Mouse (Mus musculus): ENCODE measurements around the gene Scg3. TPM values are rescaled to one million over a fixed set of nuclear protein-coding genes. Genes with fewer than 3 reads are reported as not detected.
"Not testable (repeated sequence)": the region's sequence is repeated elsewhere in the genome, so short reads cannot be mapped to it uniquely, and the experiment has no call there.

Gene Scg3
- polyA plus RNA-seq, 1 experiment from 2014 or later, result 133 TPM

GRCm38 (mm10) chr9:75632902-75633301 is 51.0 kb downstream of the Scg3 start:
- Histone ChIP-seq H3K9me3 (ENCODE audit: control insufficient read depth, low read length) (no peaks in the 10 kb centered on the region), H3K27ac (ENCODE audit: low read depth, low read length) (no peak overlapping the region), H3K36me3 (ENCODE audit: control insufficient read depth, insufficient read depth, low read length) (no peaks in the 10 kb centered on the region), H3K9ac (replicated peaks; ENCODE audit: low read depth, low read length) (no peak overlapping the region), H3K4me3 (ENCODE audit: low read depth, low read length) (no peak overlapping the region), H3K27me3 (ENCODE audit: control insufficient read depth, insufficient read depth, low read length) (no peaks in the 10 kb centered on the region), H3K4me2 (ENCODE audit: low read depth, low read length) (no peak overlapping the region), H3K4me1 (ENCODE audit: control insufficient read depth, insufficient read depth, low read length) (no peaks in the 10 kb centered on the region)
- no peak for ATAC-seq (ENCODE audit: low read depth)
- 42% methylated on average over 1 of the region's 1 CpGs for WGBS

- Histone ChIP-seq H3K27me3 (ENCODE audit: control insufficient read depth, insufficient read depth, low read length) (no peaks in the 10 kb centered on the region), H3K9me3 (ENCODE audit: control insufficient read depth, low read length) (no peaks in the 10 kb centered on the region), H3K36me3 (ENCODE audit: control insufficient read depth, insufficient read depth, low read length) (no peaks in the 10 kb centered on the region), H3K4me2 (ENCODE audit: low read depth, low read length) (no peak overlapping the region), H3K27ac (ENCODE audit: low read depth, low read length) (no peak overlapping the region), H3K9ac (replicated peaks; ENCODE audit: low read depth, low read length) (no peak overlapping the region), H3K4me1 (ENCODE audit: control insufficient read depth, insufficient read depth, low read length) (no peaks in the 10 kb centered on the region), H3K4me3 (ENCODE audit: low read depth, low read length) (no peak overlapping the region)
- WGBS, result 54% methylated on average over 10 of the region's 10 CpGs
- ATAC-seq (ENCODE audit: low read depth), result no peak
These were observed 51.7 kb downstream of the Scg3 start for GRCm38 (mm10) chr9:75632111-75632510.

- H3K27ac ChIP-seq (ENCODE audit: low read depth, low read length), result no peak overlapping the region
- H3K9me3 ChIP-seq (ENCODE audit: control insufficient read depth, low read length), result no peaks in the 10 kb centered on the region
- no peak for ATAC-seq (ENCODE audit: low read depth)
- 85% methylated on average over 8 of the region's 8 CpGs for WGBS
- H3K4me1 ChIP-seq (ENCODE audit: control insufficient read depth, insufficient read depth, low read length), result no peaks in the 10 kb centered on the region
- H3K36me3 ChIP-seq (ENCODE audit: control insufficient read depth, insufficient read depth, low read length), result no peaks in the 10 kb centered on the region
- no peak overlapping the region for H3K4me2 ChIP-seq (ENCODE audit: low read depth, low read length)
- no peak overlapping the region for H3K4me3 ChIP-seq (ENCODE audit: low read depth, low read length)
- no peak overlapping the region for H3K9ac ChIP-seq (replicated peaks; ENCODE audit: low read depth, low read length)
- no peaks in the 10 kb centered on the region for H3K27me3 ChIP-seq (ENCODE audit: control insufficient read depth, insufficient read depth, low read length)
These were observed 52.9 kb downstream of the Scg3 start for GRCm38 (mm10) chr9:75630823-75631454.

- Histone ChIP-seq H3K36me3 (ENCODE audit: control insufficient read depth, insufficient read depth, low read length) (no peaks in the 10 kb centered on the region), H3K9ac (replicated peaks; ENCODE audit: low read depth, low read length) (peak overlapping the region; percentile 83), H3K9me3 (ENCODE audit: control insufficient read depth, low read length) (no peaks in the 10 kb centered on the region), H3K27me3 (ENCODE audit: control insufficient read depth, insufficient read depth, low read length) (no peaks in the 10 kb centered on the region; the same call in 1 of the 2 replicates), H3K4me3 (ENCODE audit: low read depth, low read length) (peak overlapping the region; percentile 57), H3K4me1 (ENCODE audit: control insufficient read depth, insufficient read depth, low read length) (peaks cover 3% of the 10 kb centered on the region; the same call in 1 of the 2 replicates), H3K27ac (ENCODE audit: low read depth, low read length) (peak overlapping the region; percentile 93), H3K4me2 (ENCODE audit: low read depth, low read length) (peak overlapping the region; percentile 89)
- WGBS, result under 1% methylated on average over 14 of the region's 14 CpGs
- ATAC-seq (ENCODE audit: low read depth), result no peak; the same call in 1 of the 2 replicates
These were observed 57.6 kb downstream of the Scg3 start for GRCm38 (mm10) chr9:75626308-75626604.

GRCm38 (mm10) chr9:75625556-75626307 is 58.1 kb downstream of the Scg3 start, which contains the start of gene Lysmd2:
Lysmd2 (plus strand) TSS chr9:75625741.
- WGBS, result under 1% methylated on average over 60 of the region's 94 CpGs
- peak within 1 kb of the TSS; percentile 83 for H3K9ac ChIP-seq (replicated peaks; ENCODE audit: low read depth, low read length)
- H3K27ac ChIP-seq (ENCODE audit: low read depth, low read length), result peak within 1 kb of the TSS; percentile 93
- no peaks in the 10 kb centered on the region for H3K36me3 ChIP-seq (ENCODE audit: control insufficient read depth, insufficient read depth, low read length)
- H3K9me3 ChIP-seq (ENCODE audit: control insufficient read depth, low read length), result no peaks in the 10 kb centered on the region
- peak; percentile 91 for ATAC-seq (ENCODE audit: low read depth)
- peak within 1 kb of the TSS; percentile 57 for H3K4me3 ChIP-seq (ENCODE audit: low read depth, low read length)
- H3K4me1 ChIP-seq (ENCODE audit: control insufficient read depth, insufficient read depth, low read length), result peaks cover 3% of the 10 kb centered on the region; the same call in 1 of the 2 replicates
- H3K4me2 ChIP-seq (ENCODE audit: low read depth, low read length), result peak within 1 kb of the TSS; percentile 89
- H3K27me3 ChIP-seq (ENCODE audit: control insufficient read depth, insufficient read depth, low read length), result no peaks in the 10 kb centered on the region; the same call in 1 of the 2 replicates

GRCm38 (mm10) chr9:75624983-75625555 is 58.8 kb downstream of the Scg3 start:
- WGBS, result 13% methylated on average over 18 of the region's 18 CpGs
- ATAC-seq (ENCODE audit: low read depth), result peak; percentile 13
- peaks cover 3% of the 10 kb centered on the region; the same call in 1 of the 2 replicates for H3K4me1 ChIP-seq (ENCODE audit: control insufficient read depth, insufficient read depth, low read length)

GRCm38 (mm10) chr9:75621428-75621827 is 62.4 kb downstream of the Scg3 start:
- peaks cover 3% of the 10 kb centered on the region; the same call in 1 of the 2 replicates for H3K4me1 ChIP-seq (ENCODE audit: control insufficient read depth, insufficient read depth, low read length)
- ATAC-seq (ENCODE audit: low read depth), result no peak
- H3K9me3 ChIP-seq (ENCODE audit: control insufficient read depth, low read length), result no peaks in the 10 kb centered on the region
- no peak overlapping the region for H3K4me2 ChIP-seq (ENCODE audit: low read depth, low read length)
- no peaks in the 10 kb centered on the region for H3K36me3 ChIP-seq (ENCODE audit: control insufficient read depth, insufficient read depth, low read length)
- H3K4me3 ChIP-seq (ENCODE audit: low read depth, low read length), result no peak overlapping the region
- H3K27ac ChIP-seq (ENCODE audit: low read depth, low read length), result no peak overlapping the region
- no peak overlapping the region for H3K9ac ChIP-seq (replicated peaks; ENCODE audit: low read depth, low read length)
- no peaks in the 10 kb centered on the region; the same call in 1 of the 2 replicates for H3K27me3 ChIP-seq (ENCODE audit: control insufficient read depth, insufficient read depth, low read length)
- 87% methylated on average over 3 of the region's 3 CpGs for WGBS

More at GRCm38 (mm10) chr9:75624983-75625555, 58.8 kb downstream of the Scg3 start:
- H3K9ac ChIP-seq (replicated peaks; ENCODE audit: low read depth, low read length), result peak overlapping the region; percentile 83
- no peaks in the 10 kb centered on the region for H3K9me3 ChIP-seq (ENCODE audit: control insufficient read depth, low read length)
- H3K27me3 ChIP-seq (ENCODE audit: control insufficient read depth, insufficient read depth, low read length), result no peaks in the 10 kb centered on the region; the same call in 1 of the 2 replicates
- peak overlapping the region; percentile 93 for H3K27ac ChIP-seq (ENCODE audit: low read depth, low read length)
- H3K4me2 ChIP-seq (ENCODE audit: low read depth, low read length), result peak overlapping the region; percentile 89
- peak overlapping the region; percentile 57 for H3K4me3 ChIP-seq (ENCODE audit: low read depth, low read length)
- no peaks in the 10 kb centered on the region for H3K36me3 ChIP-seq (ENCODE audit: control insufficient read depth, insufficient read depth, low read length)

GRCm38 (mm10) chr9:75619761-75620160 is 64.1 kb downstream of the Scg3 start:
- H3K9ac ChIP-seq (replicated peaks; ENCODE audit: low read depth, low read length); ATAC-seq (ENCODE audit: low read depth); H3K27me3 ChIP-seq (ENCODE audit: control insufficient read depth, insufficient read depth, low read length); H3K4me2 ChIP-seq (ENCODE audit: low read depth, low read length); H3K36me3 ChIP-seq (ENCODE audit: control insufficient read depth, insufficient read depth, low read length); H3K27ac ChIP-seq (ENCODE audit: low read depth, low read length); H3K9me3 ChIP-seq (ENCODE audit: control insufficient read depth, low read length); H3K4me3 ChIP-seq (ENCODE audit: low read depth, low read length); H3K4me1 ChIP-seq (ENCODE audit: control insufficient read depth, insufficient read depth, low read length): not testable (repeated sequence)
- WGBS, result 92% methylated on average over 2 of the region's 2 CpGs
